Mouse (Mus musculus) ES-E14 (cell line): ENCODE measurements around the gene Atp2a3. TPM values are rescaled to one million over a fixed set of nuclear protein-coding genes. Genes with fewer than 3 reads are reported as not detected.

ENCODE experiments used
- DNase-seq: peaks from one replicate; pipeline ENCODE4 v3.0.0-alpha.2; 2013; ENCODE audit warnings: low read depth, low spot score
- H3K27ac ChIP-seq: 2 replicates; pipeline ENCODE4 v1.5.1; 2012; ENCODE audit warnings: low read depth, mild to moderate bottlenecking, low read length, moderate library complexity, mixed read lengths; ENCODE audit not compliant: poor library complexity, insufficient read depth, severe bottlenecking
- H3K36me3 ChIP-seq: 2 replicates; pipeline ENCODE4 v1.6.1; 2012; ENCODE audit warnings: mild to moderate bottlenecking, low read length, moderate library complexity, mixed read lengths; ENCODE audit not compliant: control insufficient read depth, poor library complexity, insufficient read depth, severe bottlenecking
- H3K4me1 ChIP-seq, 2 experiments: fragments of 150-350 bp in 1 of 2; sonication (generic) in 1 of 2; 2 replicates each; pipeline ENCODE4 v1.6.1; 2012; ENCODE audit warnings: low read length in 2 of 2, mild to moderate bottlenecking in 1 of 2, mixed read lengths in 1 of 2; ENCODE audit not compliant: control insufficient read depth in 2 of 2, insufficient read depth in 2 of 2, poor library complexity in 1 of 2
- H3K4me3 ChIP-seq, 2 experiments: fragments of 150-350 bp in 1 of 2; sonication (generic) in 1 of 2; 2 replicates each; pipeline ENCODE4 v1.5.1; 2012; ENCODE audit warnings: low read length in 2 of 2, low read depth in 1 of 2, mild to moderate bottlenecking in 1 of 2, mixed read lengths in 1 of 2; ENCODE audit not compliant: insufficient read depth in 1 of 2, poor library complexity in 1 of 2, severe bottlenecking in 1 of 2
- H3K9ac ChIP-seq: 2 replicates; pipeline ENCODE4 v1.6.1; 2012; ENCODE audit warnings: low read depth, mild to moderate bottlenecking, low read length, mixed read lengths; ENCODE audit not compliant: poor library complexity, insufficient read depth, severe bottlenecking
- H3K9me3 ChIP-seq: fragments of 150-350 bp; sonication (generic); 2 replicates; pipeline ENCODE4 v1.6.1; 2012; ENCODE audit warnings: low read depth, mild to moderate bottlenecking, low read length; ENCODE audit not compliant: control insufficient read depth, insufficient read depth
- CHD2 ChIP-seq: IDR thresholded peaks from 2 replicates; pipeline ENCODE4 v1.6.1; 2014; ENCODE audit warnings: mild to moderate bottlenecking, low read depth, low read length, inconsistent platforms
- HCFC1 ChIP-seq: IDR thresholded peaks from 2 replicates; pipeline ENCODE4 v1.6.1; 2012; ENCODE audit warnings: low read length, inconsistent platforms, borderline replicate concordance; ENCODE audit not compliant: insufficient read depth
- MAFK ChIP-seq: IDR thresholded peaks from 2 replicates; pipeline ENCODE4 v1.6.1; 2014; ENCODE audit warnings: mild to moderate bottlenecking, low read depth, low read length, inconsistent platforms; ENCODE audit not compliant: insufficient read depth
- ZC3H11A ChIP-seq: IDR thresholded peaks from 2 replicates; pipeline ENCODE4 v1.6.1; 2012; ENCODE audit warnings: low read depth, mild to moderate bottlenecking, inconsistent platforms, low read length, borderline replicate concordance
- ZNF384 ChIP-seq: IDR thresholded peaks from 2 replicates; pipeline ENCODE4 v1.6.1; 2012; ENCODE audit warnings: low read depth, low read length, inconsistent platforms
- in situ Hi-C, 2 experiments: fragments of 600-800 bp; cut with MboI; formaldehyde crosslinking; loops; one replicate each; pipeline ENCODE4 v1.15.1; 2025; ENCODE audit warnings: low sequenced_read_pairs in 2 of 2, inconsistent platforms in 1 of 2; ENCODE audit not compliant: unreplicated experiment in 2 of 2
- total RNA-seq: library from RNA; depleted of rRNA; stranded (reverse); fragments of 300-350 nt; gene quantifications from 2 replicates; pipeline ENCODE4 v1.2.3, GENCODE M21; 2012

Atp2a3 gene
- total RNA-seq, 1 experiment, result 10.7 TPM

GRCm38 (mm10) chr11:72963789-72964294 lies 2.9 kb downstream of the Atp2a3 start:
- in situ Hi-C loops, result no loop called here

DNA sequence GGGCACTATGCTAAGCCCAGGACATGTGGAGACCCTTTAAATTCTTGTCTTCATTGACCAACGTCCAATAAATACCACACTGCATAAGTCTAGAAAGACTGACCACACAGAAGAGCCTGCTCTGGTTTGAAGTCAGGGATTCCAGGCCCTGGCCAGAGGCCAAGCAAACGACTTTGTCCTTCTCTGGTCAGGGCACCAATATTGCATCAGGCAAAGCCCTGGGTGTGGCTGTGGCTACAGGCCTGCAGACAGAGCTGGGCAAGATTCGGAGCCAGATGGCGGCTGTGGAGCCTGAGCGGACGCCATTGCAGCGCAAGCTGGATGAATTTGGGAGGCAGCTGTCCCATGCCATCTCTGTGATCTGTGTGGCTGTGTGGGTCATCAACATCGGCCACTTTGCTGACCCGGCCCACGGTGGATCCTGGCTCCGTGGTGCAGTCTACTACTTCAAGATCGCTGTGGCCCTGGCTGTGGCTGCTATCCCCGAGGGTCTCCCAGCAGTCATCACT lies 14.1 kb downstream of the Atp2a3 start:
- Histone ChIP-seq H3K4me1 (peaks cover 3 to 8% of the 10 kb centered on the region in 2 experiments; a peak in 2 of 4 replicates), H3K4me3 (peak overlapping the region in 1 of 2 experiments; percentile 52; a peak in 2 of 4 replicates), H3K27ac (no peak overlapping the region), H3K9ac (no peak overlapping the region), H3K9me3 (no peaks in the 10 kb centered on the region), H3K36me3 (no peaks in the 10 kb centered on the region)
- TF ChIP-seq MAFK, result no peak
- no peak for TF ChIP-seq ZNF384
- no peak for TF ChIP-seq CHD2
- no peak for TF ChIP-seq HCFC1
- TF ChIP-seq ZC3H11A, result no peak
- in situ Hi-C loops, result no loop called here
- DNase-seq, result no peak

More at GRCm38 (mm10) chr11:72963789-72964294, 2.9 kb downstream of the Atp2a3 start:
- Histone ChIP-seq H3K9ac (no peak overlapping the region), H3K4me3 (no peak overlapping the region), H3K36me3 (no peaks in the 10 kb centered on the region), H3K4me1 (peaks cover 4 to 12% of the 10 kb centered on the region in 2 experiments; a peak in 3 of 4 replicates), H3K9me3 (no peaks in the 10 kb centered on the region), H3K27ac (no peak overlapping the region)
- no peak for DNase-seq
- TF ChIP-seq ZC3H11A, result no peak
- no peak for TF ChIP-seq ZNF384
- no peak for TF ChIP-seq HCFC1
- no peak for TF ChIP-seq MAFK
- TF ChIP-seq CHD2, result no peak

DNA sequence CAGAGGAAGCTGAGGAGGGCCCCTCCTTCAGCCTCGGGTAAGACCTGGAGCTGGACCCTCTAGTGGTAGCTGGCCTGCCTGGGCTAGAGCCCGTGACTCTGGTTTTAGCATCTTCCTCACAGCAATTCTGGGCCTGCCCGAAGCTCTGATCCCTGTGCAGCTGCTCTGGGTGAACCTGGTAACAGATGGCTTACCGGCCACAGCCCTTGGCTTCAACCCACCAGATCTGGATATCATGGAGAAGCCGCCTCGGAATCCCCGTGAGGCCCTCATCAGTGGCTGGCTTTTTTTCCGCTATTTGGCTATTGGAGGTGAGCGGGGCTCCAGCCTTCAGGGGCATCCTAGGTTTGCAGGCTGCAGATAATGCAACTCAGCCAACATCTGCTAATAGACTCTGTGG lies 21.5 kb downstream of the Atp2a3 start:
- no peak overlapping the region for H3K4me3 ChIP-seq
- no peaks in the 10 kb centered on the region; the same call in 1 of the 2 replicates for H3K36me3 ChIP-seq
- no peak for TF ChIP-seq ZC3H11A
- no peak for TF ChIP-seq ZNF384
- TF ChIP-seq MAFK, result no peak
- no peak for TF ChIP-seq HCFC1
- TF ChIP-seq CHD2, result no peak
- in situ Hi-C loops, result no loop called here
- no peaks in the 10 kb centered on the region for H3K9me3 ChIP-seq
- no peak overlapping the region for H3K27ac ChIP-seq
- no peak overlapping the region for H3K9ac ChIP-seq
- no peak for DNase-seq
- H3K4me1 ChIP-seq, result peaks cover 0 to 7% of the 10 kb centered on the region in 2 experiments; a peak in 2 of 4 replicates

DNA sequence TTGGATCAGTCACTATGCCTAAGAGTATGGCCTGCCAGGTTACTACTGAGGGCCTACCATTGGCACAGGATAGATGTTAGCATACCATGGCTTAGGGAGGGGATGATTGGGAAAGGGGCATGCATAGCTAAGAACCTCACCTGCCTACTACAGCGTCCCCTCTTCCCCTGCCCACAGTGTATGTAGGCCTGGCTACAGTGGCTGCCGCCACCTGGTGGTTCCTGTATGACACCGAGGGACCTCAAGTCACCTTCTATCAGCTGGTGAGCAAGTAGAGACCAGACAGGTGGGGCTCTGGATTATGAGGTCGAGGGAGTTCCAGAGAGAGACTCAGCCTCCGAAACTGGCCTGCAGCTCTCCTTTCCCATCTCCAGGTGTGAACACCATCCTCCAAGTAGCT lies 22.3 kb downstream of the Atp2a3 start:
- Histone ChIP-seq H3K36me3 (no peaks in the 10 kb centered on the region; the same call in 1 of the 2 replicates), H3K9me3 (no peaks in the 10 kb centered on the region), H3K9ac (no peak overlapping the region), H3K27ac (no peak overlapping the region), H3K4me1 (peaks cover 0 to 7% of the 10 kb centered on the region in 2 experiments; a peak in 2 of 4 replicates), H3K4me3 (no peak overlapping the region)
- TF ChIP-seq HCFC1 (no peak), CHD2 (no peak), ZNF384 (no peak)
- no peak for DNase-seq
- in situ Hi-C loops, result no loop called here
